Mouse (Mus musculus): Measurements from ENCODE around the gene Rnf207.

Gene Rnf207

DNA sequence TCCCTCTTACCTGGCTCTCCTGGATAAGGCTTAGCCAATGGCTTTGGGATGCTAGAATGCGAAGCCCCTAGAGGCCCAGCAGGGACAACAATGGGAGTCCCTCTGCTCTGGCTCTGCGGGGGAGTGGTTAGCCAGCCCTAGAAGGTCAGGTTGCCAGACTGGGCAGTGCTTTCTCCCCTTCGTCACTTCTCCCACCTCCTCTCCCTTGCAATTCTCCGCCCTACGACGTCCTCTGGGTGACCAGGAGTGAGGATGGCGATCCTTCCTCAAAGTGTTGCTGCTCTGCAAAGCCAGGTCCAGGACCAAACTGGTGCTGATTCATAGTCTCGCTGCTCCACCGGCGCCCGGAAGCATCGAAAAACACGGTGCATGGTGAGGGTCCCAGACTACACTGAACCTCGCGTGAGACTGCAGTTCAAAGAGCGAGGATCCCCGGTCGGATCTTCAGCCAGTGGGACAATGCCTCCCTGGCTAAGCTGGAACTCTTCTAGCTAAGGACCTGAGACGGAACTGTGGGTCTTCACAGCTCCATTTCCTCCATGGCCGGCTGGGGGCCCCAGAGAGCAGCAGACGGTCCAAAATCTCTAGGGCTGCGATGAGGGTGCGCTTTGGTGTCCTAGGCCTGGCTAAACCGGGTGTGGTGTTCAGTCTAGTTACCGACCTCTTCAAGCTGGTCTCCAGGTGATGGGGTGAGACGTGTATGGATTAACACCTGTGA is at the start of gene Rnf207:
Gene Rnf207 (minus strand): TSS at position 477 of the 718 bp plus-strand sequence.
- in situ Hi-C loops (cut with MseI, MboI), result no loop called here

GRCm38 (mm10) chr4:152365228-152365627 is 46.4 kb upstream of the Rnf207 start:
- in situ Hi-C loops (cut with MseI, MboI), result no loop called here

DNA sequence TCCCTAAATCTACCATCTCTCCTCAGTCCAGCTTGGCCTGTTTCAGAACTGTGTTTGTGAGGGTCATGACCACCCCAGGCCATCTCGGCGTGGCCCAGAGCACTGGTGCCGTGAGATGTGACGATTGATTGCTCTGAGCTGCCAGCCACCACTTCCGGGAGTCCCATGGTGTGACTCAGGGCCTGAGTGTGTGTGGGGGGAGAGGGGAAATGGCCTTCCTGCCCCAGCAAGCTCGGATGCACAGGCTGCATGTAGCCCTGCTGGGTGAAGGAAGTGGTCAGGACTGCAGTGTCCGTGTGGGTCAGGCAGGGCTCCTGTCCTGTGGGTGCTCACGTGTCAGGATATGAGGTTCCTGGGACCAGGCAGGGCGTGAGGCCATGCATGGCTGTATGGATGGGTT is 43.4 kb upstream of the Rnf207 start:
- in situ Hi-C loops (cut with MseI, MboI), result no loop called here

- in situ Hi-C loops (cut with MseI, MboI), result no loop called here
These were observed 42.1 kb upstream of the Rnf207 start for GRCm38 (mm10) chr4:152360855-152361254.

DNA sequence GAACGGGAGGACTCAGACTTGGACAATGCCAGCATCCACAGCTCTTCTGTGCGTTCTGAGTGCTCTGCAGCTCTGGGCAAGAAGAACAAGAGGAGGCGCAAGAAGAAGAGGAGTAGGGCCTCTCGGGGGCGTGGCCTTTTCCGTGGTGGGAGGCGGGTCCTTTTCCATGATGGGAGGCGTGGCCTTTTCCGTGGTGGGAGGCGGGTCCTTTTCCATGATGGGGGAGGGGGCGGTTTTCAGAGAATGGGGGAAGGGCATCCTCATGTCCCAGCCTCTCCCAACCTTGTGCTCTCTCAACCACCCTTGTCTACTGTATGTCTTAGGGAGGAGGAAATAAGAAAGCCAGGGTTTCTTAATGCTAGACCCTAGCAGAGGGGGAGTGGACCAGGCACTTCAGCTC is 40.9 kb upstream of the Rnf207 start:
- in situ Hi-C loops (cut with MseI, MboI), result no loop called here

DNA sequence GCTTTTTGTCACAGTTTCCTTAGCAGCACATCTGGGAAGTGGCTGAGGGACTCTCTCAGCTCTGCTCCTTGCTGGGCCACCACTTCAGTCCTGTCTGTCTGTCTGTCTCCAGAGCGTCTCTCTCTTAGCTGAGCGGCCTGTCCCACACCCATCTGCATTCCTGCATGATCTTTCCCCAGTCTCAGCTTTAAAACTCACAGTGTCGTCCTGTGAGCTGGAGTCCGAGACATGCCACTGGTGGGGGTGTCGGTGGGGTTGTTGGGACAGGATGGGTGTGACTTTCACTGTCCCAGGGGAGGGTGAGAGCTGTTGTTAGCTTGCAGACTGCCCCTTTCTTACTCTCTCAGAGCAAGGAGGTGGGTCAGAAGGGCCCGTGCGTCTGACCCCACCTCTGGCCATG is 36.9 kb upstream of the Rnf207 start:
- in situ Hi-C loops (cut with MseI, MboI), result no loop called here

- in situ Hi-C loops (cut with MseI, MboI), result no loop called here
These were observed 35.3 kb upstream of the Rnf207 start for GRCm38 (mm10) chr4:152353886-152354637.

DNA sequence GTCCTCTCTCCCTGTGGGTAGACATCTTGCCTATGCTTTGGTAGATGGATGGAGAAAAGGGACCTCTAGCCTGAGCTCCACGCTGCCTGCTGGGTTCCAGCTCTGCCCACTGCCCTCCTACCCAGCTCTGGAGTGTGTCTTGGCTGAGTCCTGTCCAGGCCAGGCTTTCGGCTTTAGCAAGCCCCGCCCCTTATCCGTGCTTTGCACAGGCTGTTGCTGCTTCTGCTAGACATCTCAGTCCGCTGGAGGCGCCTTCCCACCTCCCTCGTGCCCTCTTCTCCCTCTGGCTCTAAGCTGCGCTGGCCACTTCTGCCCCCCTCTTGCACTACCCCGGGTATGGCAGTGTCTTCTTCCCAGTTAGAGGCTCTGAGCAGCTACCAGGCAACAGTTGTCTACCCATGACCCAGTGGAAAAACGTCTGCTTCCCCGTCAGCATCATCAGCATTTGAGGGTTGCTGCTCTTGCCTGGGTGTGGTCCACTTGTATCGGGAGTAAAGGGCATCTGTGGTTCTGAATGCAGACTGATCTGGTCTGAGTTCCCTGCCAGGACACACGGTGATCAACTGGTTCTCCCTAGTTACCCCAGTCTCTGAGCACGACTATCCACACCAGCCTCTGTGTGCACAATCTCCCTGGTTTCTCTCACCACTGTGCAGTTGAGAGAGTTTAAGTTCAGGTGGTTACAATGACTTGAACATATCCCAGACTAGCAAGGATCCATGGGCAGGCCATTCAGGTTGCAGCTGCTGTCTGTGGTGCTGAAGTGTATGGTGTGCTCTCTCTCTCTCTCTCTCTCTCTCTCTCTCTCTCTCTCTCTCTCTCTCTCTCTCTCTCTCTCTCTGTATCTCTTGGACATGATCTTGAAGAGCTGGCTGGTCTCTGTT is 32.9 kb upstream of the Rnf207 start:
- in situ Hi-C loops (cut with MseI, MboI), result no loop called here

- in situ Hi-C loops (cut with MseI, MboI), result no loop called here
These were observed 32.1 kb upstream of the Rnf207 start for GRCm38 (mm10) chr4:152350722-152351421.

GRCm38 (mm10) chr4:152349837-152350381 is 31.1 kb upstream of the Rnf207 start:
- in situ Hi-C loops (cut with MseI, MboI), result loop anchor here in 1 of 2 experiments (25.0 kb wide), 1 partner anchor 1612 kb away; the partner anchor contains the start of gene A430005L14Rik

- in situ Hi-C loops (cut with MseI, MboI), result loop anchor here in 1 of 2 experiments (25.0 kb wide), 1 partner anchor 1617 kb away; the partner anchor contains the start of gene A430005L14Rik
These were observed 26.5 kb upstream of the Rnf207 start for GRCm38 (mm10) chr4:152345120-152345889.

- in situ Hi-C loops (cut with MseI, MboI), result loop anchor here in 1 of 2 experiments (25.0 kb wide), 1 partner anchor 1618 kb away; the partner anchor contains the start of gene A430005L14Rik
These were observed 25.9 kb upstream of the Rnf207 start for GRCm38 (mm10) chr4:152344651-152345050.

DNA sequence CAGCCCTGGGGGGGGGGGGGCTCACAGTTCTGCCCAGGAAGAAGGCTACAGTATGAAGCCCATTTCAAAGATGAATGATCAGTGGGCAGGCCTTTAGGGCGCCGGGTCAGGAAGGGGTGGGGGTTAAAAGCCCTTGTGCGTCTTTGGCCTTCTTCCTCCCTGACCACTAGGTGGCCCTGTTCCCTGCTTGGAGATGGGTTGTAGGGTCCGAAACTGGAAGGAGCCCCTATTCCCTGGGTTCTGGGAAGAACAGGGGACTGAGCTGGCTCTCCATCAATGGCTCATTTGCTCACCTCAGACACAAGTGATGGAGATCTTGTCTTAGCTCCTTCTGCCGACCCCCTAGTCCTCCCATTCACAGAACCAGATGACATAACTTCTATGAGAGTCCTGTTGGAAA is 24.5 kb upstream of the Rnf207 start:
- in situ Hi-C loops (cut with MseI, MboI), result loop anchor here in 1 of 2 experiments (25.0 kb wide), 1 partner anchor 1619 kb away; the partner anchor contains the start of gene A430005L14Rik

GRCm38 (mm10) chr4:152340584-152341284 is 21.9 kb upstream of the Rnf207 start:
- in situ Hi-C loops (cut with MseI, MboI), result loop anchor here in 1 of 2 experiments (25.0 kb wide), 1 partner anchor 1622 kb away; the partner anchor contains the start of gene A430005L14Rik

DNA sequence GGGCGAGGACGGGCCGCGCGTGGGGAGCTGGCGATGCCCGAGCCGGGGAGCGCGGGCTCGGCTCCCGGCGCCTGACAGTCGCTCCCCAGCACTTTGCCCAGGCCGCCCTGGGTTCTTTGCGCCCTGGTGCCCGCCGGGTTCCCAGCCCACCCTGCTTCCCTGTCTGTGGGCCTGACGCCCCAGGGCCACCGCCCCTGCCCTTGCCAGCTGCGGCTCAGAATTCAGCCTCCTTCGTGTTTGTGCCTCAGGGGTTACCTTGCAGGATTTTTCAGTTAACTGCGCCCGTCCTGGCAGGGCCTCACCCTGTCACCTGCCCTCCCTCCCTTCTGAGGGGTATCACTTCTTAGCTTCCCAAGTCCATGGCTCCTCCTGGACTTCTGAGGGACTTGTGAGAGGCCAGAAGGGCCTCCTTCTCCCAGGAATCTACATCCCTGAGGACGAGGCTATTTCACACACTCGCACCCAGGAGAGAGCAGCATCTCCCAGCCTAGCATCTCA is 20.5 kb upstream of the Rnf207 start:
- in situ Hi-C loops (cut with MseI, MboI), result loop anchor here in 1 of 2 experiments (25.0 kb wide), 1 partner anchor 1623 kb away; the partner anchor contains the start of gene A430005L14Rik

- in situ Hi-C loops (cut with MseI, MboI), result loop anchor here in 1 of 2 experiments (25.0 kb wide), 1 partner anchor 1624 kb away; the partner anchor contains the start of gene A430005L14Rik
These were observed 19.9 kb upstream of the Rnf207 start, which contains the start of gene Chd5 for GRCm38 (mm10) chr4:152338419-152339292. Gene Chd5, plus strand, starts transcription at chr4:152338651.

DNA sequence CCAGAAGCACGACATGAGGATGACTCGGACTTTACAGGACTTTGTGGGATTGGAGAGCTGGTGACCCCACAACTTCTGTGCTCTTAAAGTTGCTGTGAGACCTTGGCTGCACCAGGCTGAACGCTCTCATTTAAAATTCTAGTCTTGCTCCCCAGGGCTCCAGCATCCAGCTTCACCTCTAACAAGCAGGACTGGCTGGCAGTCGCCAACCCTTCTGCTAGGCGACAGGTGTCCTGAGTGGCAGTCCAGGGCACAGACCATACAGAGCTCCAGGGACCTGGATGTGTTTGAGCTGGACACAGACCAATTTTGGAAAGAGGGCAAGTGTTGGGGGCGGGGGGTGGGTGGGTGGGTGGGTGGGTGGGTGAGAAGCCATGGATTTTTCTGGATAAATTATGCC is 19.0 kb upstream of the Rnf207 start:
- in situ Hi-C loops (cut with MseI, MboI), result loop anchor here in 1 of 2 experiments (25.0 kb wide), 1 partner anchor 1625 kb away; the partner anchor contains the start of gene A430005L14Rik

Measured in mouse trophoblast stem cell (cell line).